Mouse (Mus musculus): ENCODE results near the gene Atp2a1. TPM values are rescaled to one million over a fixed set of nuclear protein-coding genes. Genes with fewer than 3 reads are reported as not detected.
A peak's percentile ranks its signal among the peaks of the same experiment; 100 is the strongest.

The Atp2a1 gene
- polyA plus RNA-seq, 1 experiment = 289 TPM

GRCm38 (mm10) chr7:126428631-126429502 lies 34.0 kb downstream of the Atp2a1 start, which contains the start of gene Rabep2:
Gene Rabep2, plus strand, starts transcription at chr7:126428759.
- TF ChIP-seq CTCF (IDR thresholded peaks at IDR 0.05; ENCODE audit: insufficient read depth, low read length) = no peak
- TF ChIP-seq POLR2A (IDR thresholded peaks at IDR 0.05; ENCODE audit: borderline replicate concordance, extremely low read depth, low read depth, low read length) = peak; percentile 58; the same call in 1 of the 2 replicates
- peaks cover 9% of the 10 kb centered on the region for H3K4me1 ChIP-seq (ENCODE audit: control insufficient read depth, insufficient read depth, low read length)
- peak within 1 kb of the TSS; percentile 98 for H3K4me3 ChIP-seq (replicated peaks; ENCODE audit: extremely low read depth, low read depth, low read length)
- under 1% methylated on average over 82 of the region's 82 CpGs for WGBS
- peak; percentile 98 for DNase-seq

DNA sequence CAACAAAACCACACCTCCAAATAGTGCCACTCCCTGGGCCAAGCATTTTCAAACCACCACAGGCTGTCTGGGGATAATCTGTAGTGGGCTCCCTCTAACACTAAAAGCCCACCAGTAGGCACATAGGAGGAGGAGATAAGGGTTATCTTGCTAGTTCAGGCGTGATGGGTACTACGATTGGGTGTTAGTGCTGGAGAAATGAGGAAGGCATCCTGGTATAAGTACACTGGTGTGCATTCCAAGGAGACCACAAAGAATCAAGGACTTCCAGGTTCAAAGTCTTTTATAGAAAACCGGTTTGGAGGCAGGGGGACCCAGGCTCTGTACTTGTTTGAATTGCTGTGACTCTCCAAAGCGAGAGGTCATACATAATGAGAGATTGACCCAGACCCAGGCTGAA lies 34.8 kb downstream of the Atp2a1 start:
- Histone ChIP-seq H3K4me3 (replicated peaks; ENCODE audit: extremely low read depth, low read depth, low read length) (peak overlapping the region; percentile 98), H3K4me1 (ENCODE audit: control insufficient read depth, insufficient read depth, low read length) (peaks cover 9% of the 10 kb centered on the region)
- WGBS = 21% methylated on average over 4 of the region's 4 CpGs
- TF ChIP-seq CTCF (IDR thresholded peaks at IDR 0.05; ENCODE audit: insufficient read depth, low read length) (no peak), POLR2A (IDR thresholded peaks at IDR 0.05; ENCODE audit: borderline replicate concordance, extremely low read depth, low read depth, low read length) (no peak)
- no peak for DNase-seq

GRCm38 (mm10) chr7:126427323-126427860 lies 35.5 kb downstream of the Atp2a1 start:
- Histone ChIP-seq H3K4me3 (replicated peaks; ENCODE audit: extremely low read depth, low read depth, low read length) (no peak overlapping the region), H3K4me1 (ENCODE audit: control insufficient read depth, insufficient read depth, low read length) (peaks cover 9% of the 10 kb centered on the region)
- no peak for DNase-seq
- 51% methylated on average over 13 of the region's 13 CpGs for WGBS
- no peak for TF ChIP-seq POLR2A (IDR thresholded peaks at IDR 0.05; ENCODE audit: borderline replicate concordance, extremely low read depth, low read depth, low read length)
- no peak for TF ChIP-seq CTCF (IDR thresholded peaks at IDR 0.05; ENCODE audit: insufficient read depth, low read length)

- 70% methylated on average over 6 of the region's 6 CpGs for WGBS
- TF ChIP-seq POLR2A (IDR thresholded peaks at IDR 0.05; ENCODE audit: borderline replicate concordance, extremely low read depth, low read depth, low read length) (no peak), CTCF (IDR thresholded peaks at IDR 0.05; ENCODE audit: insufficient read depth, low read length) (no peak)
- no peak for DNase-seq
- H3K4me1 ChIP-seq (ENCODE audit: control insufficient read depth, insufficient read depth, low read length) = peaks cover 5% of the 10 kb centered on the region
- no peak overlapping the region for H3K4me3 ChIP-seq (replicated peaks; ENCODE audit: extremely low read depth, low read depth, low read length)
Observed at GRCm38 (mm10) chr7:126424161-126424560, 38.7 kb downstream of the Atp2a1 start.

DNA sequence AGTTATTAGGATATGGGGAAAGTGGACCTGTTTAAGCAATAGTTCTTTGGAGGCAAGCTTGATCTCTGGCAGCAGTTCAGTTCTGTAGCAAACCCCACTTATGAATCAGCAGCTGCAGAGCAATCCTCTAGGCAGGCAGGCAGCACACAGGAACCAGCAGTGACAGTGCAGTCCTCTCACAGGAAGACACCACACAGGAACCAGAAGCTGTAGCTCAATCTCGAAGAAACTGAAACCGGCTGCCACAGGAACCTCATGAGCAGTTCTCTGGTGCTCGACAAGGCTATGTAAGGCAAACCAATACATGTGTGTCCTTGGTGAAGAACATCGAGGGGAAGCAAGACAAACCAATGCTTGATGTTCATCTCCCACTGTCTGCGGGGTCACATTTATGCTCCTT lies 41.2 kb downstream of the Atp2a1 start:
- WGBS = 76% methylated on average over 5 of the region's 5 CpGs
- TF ChIP-seq POLR2A (IDR thresholded peaks at IDR 0.05; ENCODE audit: borderline replicate concordance, extremely low read depth, low read depth, low read length) (no peak), CTCF (IDR thresholded peaks at IDR 0.05; ENCODE audit: insufficient read depth, low read length) (no peak)
- Histone ChIP-seq H3K4me3 (replicated peaks; ENCODE audit: extremely low read depth, low read depth, low read length) (no peak overlapping the region), H3K4me1 (ENCODE audit: control insufficient read depth, insufficient read depth, low read length) (no peaks in the 10 kb centered on the region)
- no peak for DNase-seq

DNA sequence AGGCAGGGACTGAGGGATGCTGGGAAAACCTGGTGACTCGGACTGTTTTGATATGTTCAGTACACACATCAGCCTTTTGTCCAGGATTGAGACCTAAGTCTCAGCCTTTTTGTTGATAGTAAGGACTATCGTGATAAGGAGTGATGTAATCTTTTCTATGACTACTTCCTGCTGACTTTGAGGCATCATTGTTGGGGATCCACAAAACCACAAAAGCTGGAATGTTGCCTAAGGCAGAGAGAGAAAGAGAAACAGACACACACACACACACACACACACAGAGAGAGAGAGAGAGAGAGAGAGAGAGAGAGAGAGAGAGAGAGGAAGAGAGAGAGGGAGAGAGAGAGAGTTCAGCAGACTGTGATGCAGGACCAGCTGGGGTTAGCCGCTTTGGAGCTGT lies 44.4 kb downstream of the Atp2a1 start:
- 22% methylated on average over 3 of the region's 3 CpGs for WGBS
- TF ChIP-seq CTCF (IDR thresholded peaks at IDR 0.05; ENCODE audit: insufficient read depth, low read length) (no peak), POLR2A (IDR thresholded peaks at IDR 0.05; ENCODE audit: borderline replicate concordance, extremely low read depth, low read depth, low read length) (no peak)
- Histone ChIP-seq H3K4me1 (ENCODE audit: control insufficient read depth, insufficient read depth, low read length) (no peaks in the 10 kb centered on the region), H3K4me3 (replicated peaks; ENCODE audit: extremely low read depth, low read depth, low read length) (no peak overlapping the region)
- DNase-seq = no peak

DNA sequence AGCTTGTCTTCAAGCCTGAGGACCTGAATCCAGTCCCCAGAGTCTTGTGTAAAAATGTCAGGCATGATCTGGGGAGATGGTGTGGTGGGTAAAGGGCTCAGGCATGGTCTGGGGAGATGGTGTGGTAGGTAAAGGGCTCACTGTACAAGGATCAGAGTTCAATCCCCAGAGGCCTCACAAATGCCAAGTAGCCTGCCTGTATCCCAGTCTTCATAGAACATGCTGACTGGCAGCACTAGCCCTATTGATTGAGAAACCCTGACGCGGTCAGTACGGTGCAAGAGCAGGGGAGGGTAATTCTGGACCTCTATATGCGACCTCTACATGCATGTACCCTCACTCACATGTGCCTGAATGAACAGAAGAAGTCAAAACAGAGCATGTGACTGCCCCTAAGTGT lies 45.3 kb downstream of the Atp2a1 start:
- TF ChIP-seq POLR2A (IDR thresholded peaks at IDR 0.05; ENCODE audit: borderline replicate concordance, extremely low read depth, low read depth, low read length) (no peak), CTCF (IDR thresholded peaks at IDR 0.05; ENCODE audit: insufficient read depth, low read length) (no peak)
- WGBS = 89% methylated on average over 4 of the region's 4 CpGs
- DNase-seq = no peak
- no peaks in the 10 kb centered on the region for H3K4me1 ChIP-seq (ENCODE audit: control insufficient read depth, insufficient read depth, low read length)
- no peak overlapping the region for H3K4me3 ChIP-seq (replicated peaks; ENCODE audit: extremely low read depth, low read depth, low read length)

DNA sequence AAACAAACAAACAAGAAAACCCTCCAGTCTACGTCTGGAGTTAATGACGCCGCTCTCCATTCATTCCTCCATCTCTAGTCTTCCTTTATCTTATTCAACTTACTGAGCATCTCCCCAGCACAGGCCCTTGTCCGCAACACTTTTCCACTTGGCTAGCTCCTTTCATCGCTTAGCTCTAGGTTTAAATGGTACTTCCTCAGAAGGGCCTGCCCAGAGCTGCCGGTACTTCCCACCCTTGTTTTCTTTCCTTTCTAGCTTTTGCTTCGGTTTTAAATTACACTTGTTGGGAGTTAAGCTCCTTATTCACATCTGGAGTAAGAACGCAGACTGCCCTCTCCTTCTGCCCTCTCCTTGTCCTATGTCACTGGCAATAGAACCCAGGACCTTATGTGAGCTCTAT lies 45.9 kb downstream of the Atp2a1 start:
- 65% methylated on average over 8 of the region's 8 CpGs for WGBS
- H3K4me3 ChIP-seq (replicated peaks; ENCODE audit: extremely low read depth, low read depth, low read length) = no peak overlapping the region
- H3K4me1 ChIP-seq (ENCODE audit: control insufficient read depth, insufficient read depth, low read length) = no peaks in the 10 kb centered on the region
- TF ChIP-seq CTCF (IDR thresholded peaks at IDR 0.05; ENCODE audit: insufficient read depth, low read length) (no peak), POLR2A (IDR thresholded peaks at IDR 0.05; ENCODE audit: borderline replicate concordance, extremely low read depth, low read depth, low read length) (no peak)
- no peak for DNase-seq

DNA sequence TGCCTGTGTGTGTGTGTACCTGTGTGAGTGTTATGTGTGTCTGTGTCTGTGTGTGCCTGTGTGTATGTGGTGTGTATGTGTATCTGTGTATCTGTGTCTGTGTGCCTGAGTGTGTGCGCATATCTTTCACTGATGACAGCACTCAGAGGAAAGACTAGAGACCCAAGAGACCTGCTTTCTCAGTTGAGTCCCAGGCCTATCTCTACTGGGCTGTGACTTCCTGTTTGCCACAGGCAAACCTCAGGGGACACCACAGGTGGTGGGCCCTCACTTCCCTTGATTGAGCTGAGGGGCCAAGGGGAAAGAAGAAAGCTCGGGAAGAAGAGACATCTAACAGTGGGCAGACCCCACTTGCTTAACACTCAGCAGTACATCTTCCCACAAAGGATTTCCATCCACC lies 46.3 kb downstream of the Atp2a1 start:
- Histone ChIP-seq H3K4me1 (ENCODE audit: control insufficient read depth, insufficient read depth, low read length) (no peaks in the 10 kb centered on the region), H3K4me3 (replicated peaks; ENCODE audit: extremely low read depth, low read depth, low read length) (no peak overlapping the region)
- no peak for TF ChIP-seq CTCF (IDR thresholded peaks at IDR 0.05; ENCODE audit: insufficient read depth, low read length)
- no peak for TF ChIP-seq POLR2A (IDR thresholded peaks at IDR 0.05; ENCODE audit: borderline replicate concordance, extremely low read depth, low read depth, low read length)
- DNase-seq = no peak
- 65% methylated on average over 2 of the region's 2 CpGs for WGBS

DNA sequence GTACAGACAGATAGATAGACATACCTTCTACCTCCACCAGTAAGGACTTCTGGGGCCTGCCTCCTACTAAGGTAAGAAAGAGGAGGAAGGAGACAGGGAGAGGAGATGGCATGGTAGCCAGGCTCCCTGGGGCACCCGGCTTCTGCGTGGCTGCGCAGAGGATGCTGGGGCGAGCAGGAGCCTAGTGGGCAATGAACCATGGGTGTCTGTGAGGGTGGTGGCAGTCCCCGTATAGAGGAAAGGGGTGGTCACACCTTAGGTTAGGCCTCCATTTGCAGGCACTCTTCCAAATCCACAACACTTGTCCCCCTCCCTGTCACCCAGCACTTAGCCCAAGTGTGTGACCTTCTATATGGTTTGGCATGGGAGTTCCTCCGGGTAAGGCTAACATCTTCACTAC lies 48.2 kb downstream of the Atp2a1 start, which contains the start of gene Cd19:
Gene Cd19 (minus strand): TSS at position 165 of the 400 bp plus-strand sequence.
- 76% methylated on average over 6 of the region's 6 CpGs for WGBS
- Histone ChIP-seq H3K4me1 (ENCODE audit: control insufficient read depth, insufficient read depth, low read length) (no peaks in the 10 kb centered on the region), H3K4me3 (replicated peaks; ENCODE audit: extremely low read depth, low read depth, low read length) (no peak within 1 kb of the TSS)
- TF ChIP-seq CTCF (IDR thresholded peaks at IDR 0.05; ENCODE audit: insufficient read depth, low read length) = no peak
- 0 out of 2 replicates have a peak, but pooled peaks have one; percentile 15 for TF ChIP-seq POLR2A (IDR thresholded peaks at IDR 0.05; ENCODE audit: borderline replicate concordance, extremely low read depth, low read depth, low read length)
- DNase-seq = no peak

All from lung, adult 2 months (tissue).